Mouse (Mus musculus): ENCODE results near the gene Onecut1. TPM values are rescaled to one million over a fixed set of nuclear protein-coding genes. Genes with fewer than 3 reads are reported as not detected.
A peak's percentile ranks its signal among the peaks of the same experiment; 100 is the strongest.

The Onecut1 gene
- total and polyA plus RNA-seq, 3 experiments = not detected

DNA sequence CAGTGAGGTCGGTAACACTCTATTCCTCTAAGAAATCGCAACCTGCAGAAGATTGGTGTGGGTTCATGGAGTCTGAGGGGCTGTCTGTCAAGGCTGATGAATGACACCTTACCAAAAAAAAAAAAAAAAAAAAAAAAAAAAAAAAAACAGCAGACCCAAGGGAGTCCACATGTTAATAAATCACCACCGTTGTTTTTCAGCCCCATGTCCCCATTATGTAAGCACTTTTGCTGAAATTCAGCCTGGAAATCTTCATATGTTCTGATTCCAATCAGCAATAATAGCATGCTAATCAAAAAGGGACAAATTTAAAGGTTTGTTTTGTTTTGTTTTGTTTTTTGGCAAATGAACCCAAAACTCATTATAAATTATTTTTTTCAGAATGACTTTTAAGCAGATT lies 53.9 kb downstream of the Onecut1 start:
- Histone ChIP-seq H3K4me3 (replicated peaks in 1 of 3; ENCODE audit: low read depth in 2 of 3, low read length in 2 of 3, poor library complexity in 1 of 3) (no peak overlapping the region), H3K9ac (ENCODE audit: insufficient read depth, low read depth) (no peak overlapping the region), H3K9me3 (replicated peaks; ENCODE audit: low read length) (peaks cover 9% of the 10 kb centered on the region), H3K4me1 (ENCODE audit: control insufficient read depth in 1 of 2, insufficient read depth in 2 of 2) (peaks cover 4 to 5% of the 10 kb centered on the region in 2 experiments; a peak in 3 of 4 replicates), H3K79me2 (replicated peaks; ENCODE audit: control insufficient read depth, extremely low read depth, insufficient read depth, poor library complexity, severe bottlenecking) (no peaks in the 10 kb centered on the region), H3K27me3 (replicated peaks) (no peaks in the 10 kb centered on the region), H3K36me3 (replicated peaks in 1 of 2; ENCODE audit: control insufficient read depth in 1 of 2, insufficient read depth in 1 of 2, low read length in 1 of 2) (no peaks in the 10 kb centered on the region), H3K27ac (ENCODE audit: insufficient read depth, low read depth) (no peak overlapping the region), H3K4me2 (ENCODE audit: insufficient read depth, low read depth, poor library complexity, severe bottlenecking) (no peak overlapping the region)
- dilution Hi-C loops (cut with MboI; ENCODE audit: extremely low pct_ligation_motif_present, extremely low pct_unique_long_range_greater_than_20kb, low sequenced_read_pairs) (no loop called here), in situ Hi-C loops (cut with MboI; ENCODE audit: low pct_ligation_motif_present, low pct_unique_long_range_greater_than_20kb, low sequenced_read_pairs) (no loop called here)
- DNase-seq (ENCODE audit: extremely low read depth) = no peak
- TF ChIP-seq JUND (conservative IDR thresholded peaks at IDR 0.05; ENCODE audit: low read depth, low read length) = no peak
- no peak for TF ChIP-seq HCFC1 (IDR thresholded peaks at IDR 0.05; ENCODE audit: low read depth, low read length)
- TF ChIP-seq JUN (IDR thresholded peaks at IDR 0.05; ENCODE audit: insufficient read depth, low read depth, low read length) = no peak
- TF ChIP-seq GABPA (IDR thresholded peaks at IDR 0.05; ENCODE audit: insufficient replicate concordance, low read depth, low read length) = no peak
- TF ChIP-seq ZNF384 (IDR thresholded peaks at IDR 0.05; ENCODE audit: low read depth, low read length) = peak; percentile 57
- TF ChIP-seq IRF4 (IDR thresholded peaks at IDR 0.05; ENCODE audit: low read depth, low read length) = no peak
- no peak for TF ChIP-seq USF2 (conservative IDR thresholded peaks at IDR 0.05; ENCODE audit: low read depth, low read length)
- TF ChIP-seq CHD2 (IDR thresholded peaks at IDR 0.05; ENCODE audit: low read length) = no peak

- no peak overlapping the region for H3K27ac ChIP-seq (ENCODE audit: insufficient read depth, low read depth)
- H3K27me3 ChIP-seq (replicated peaks) = no peaks in the 10 kb centered on the region
- H3K9me3 ChIP-seq (replicated peaks; ENCODE audit: low read length) = peaks cover 9% of the 10 kb centered on the region
- H3K4me1 ChIP-seq (ENCODE audit: control insufficient read depth in 1 of 2, insufficient read depth in 2 of 2) = peaks cover 4 to 11% of the 10 kb centered on the region in 2 experiments
- dilution Hi-C loops (cut with MboI; ENCODE audit: extremely low pct_ligation_motif_present, extremely low pct_unique_long_range_greater_than_20kb, low sequenced_read_pairs) (no loop called here), in situ Hi-C loops (cut with MboI; ENCODE audit: low pct_ligation_motif_present, low pct_unique_long_range_greater_than_20kb, low sequenced_read_pairs) (no loop called here)
- peak; percentile 28 for DNase-seq (ENCODE audit: extremely low read depth)
- no peak overlapping the region for H3K9ac ChIP-seq (ENCODE audit: insufficient read depth, low read depth)
- no peaks in the 10 kb centered on the region for H3K79me2 ChIP-seq (replicated peaks; ENCODE audit: control insufficient read depth, extremely low read depth, insufficient read depth, poor library complexity, severe bottlenecking)
- no peaks in the 10 kb centered on the region for H3K36me3 ChIP-seq (replicated peaks in 1 of 2; ENCODE audit: control insufficient read depth in 1 of 2, insufficient read depth in 1 of 2, low read length in 1 of 2)
- H3K4me2 ChIP-seq (ENCODE audit: insufficient read depth, low read depth, poor library complexity, severe bottlenecking) = no peak overlapping the region
- no peak overlapping the region for H3K4me3 ChIP-seq (replicated peaks in 1 of 3; ENCODE audit: low read depth in 2 of 3, low read length in 2 of 3, poor library complexity in 1 of 3)
- TF ChIP-seq SIN3A (IDR thresholded peaks at IDR 0.05; ENCODE audit: low read length) = 0 out of 2 replicates have a peak, but pooled peaks have one; percentile 23
- no peak for TF ChIP-seq MEF2A (IDR thresholded peaks at IDR 0.05; ENCODE audit: borderline replicate concordance, low read depth, low read length)
- TF ChIP-seq BHLHE40 (IDR thresholded peaks at IDR 0.05; ENCODE audit: low read depth, low read length) = peak; percentile 33; the same call in 1 of the 2 replicates
- peak; percentile 53; the same call in 1 of the 2 replicates for TF ChIP-seq TCF12 (IDR thresholded peaks at IDR 0.05; ENCODE audit: low read depth, low read length)
- peak; percentile 49 for TF ChIP-seq EP300 (IDR thresholded peaks at IDR 0.05; ENCODE audit: low read length)
These were observed 58.7 kb downstream of the Onecut1 start for GRCm38 (mm10) chr9:74920450-74920849.

DNA sequence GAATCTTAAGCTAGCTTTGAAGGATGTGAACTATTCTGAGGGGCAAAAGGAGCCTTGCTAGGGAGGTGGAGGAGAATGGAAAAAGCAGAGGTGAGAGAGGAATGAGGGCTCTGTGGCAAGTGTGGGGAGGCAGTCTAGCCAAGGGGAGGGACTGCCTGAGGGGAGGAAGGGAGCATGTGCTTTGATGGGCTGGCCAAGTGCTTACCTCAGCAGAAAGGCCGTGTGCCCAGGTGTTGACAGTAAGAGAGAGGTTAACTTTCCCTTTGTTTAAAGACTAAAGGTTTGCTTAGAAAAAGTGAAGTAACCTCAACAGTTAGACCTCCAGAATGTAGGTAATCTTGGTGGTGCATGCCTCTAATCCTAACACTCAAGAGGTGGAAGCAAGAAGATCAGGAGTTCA lies 59.7 kb downstream of the Onecut1 start:
- dilution Hi-C loops (cut with MboI; ENCODE audit: extremely low pct_ligation_motif_present, extremely low pct_unique_long_range_greater_than_20kb, low sequenced_read_pairs) (no loop called here), in situ Hi-C loops (cut with MboI; ENCODE audit: low pct_ligation_motif_present, low pct_unique_long_range_greater_than_20kb, low sequenced_read_pairs) (no loop called here)
- Histone ChIP-seq H3K36me3 (replicated peaks in 1 of 2; ENCODE audit: control insufficient read depth in 1 of 2, insufficient read depth in 1 of 2, low read length in 1 of 2) (no peaks in the 10 kb centered on the region), H3K9ac (ENCODE audit: insufficient read depth, low read depth) (no peak overlapping the region), H3K27me3 (replicated peaks) (no peaks in the 10 kb centered on the region), H3K27ac (ENCODE audit: insufficient read depth, low read depth) (no peak overlapping the region), H3K9me3 (replicated peaks; ENCODE audit: low read length) (peaks cover 9% of the 10 kb centered on the region), H3K4me3 (replicated peaks in 1 of 3; ENCODE audit: low read depth in 2 of 3, low read length in 2 of 3, poor library complexity in 1 of 3) (no peak overlapping the region), H3K4me2 (ENCODE audit: insufficient read depth, low read depth, poor library complexity, severe bottlenecking) (no peak overlapping the region), H3K79me2 (replicated peaks; ENCODE audit: control insufficient read depth, extremely low read depth, insufficient read depth, poor library complexity, severe bottlenecking) (no peaks in the 10 kb centered on the region), H3K4me1 (ENCODE audit: control insufficient read depth in 1 of 2, insufficient read depth in 2 of 2) (peaks cover 4 to 11% of the 10 kb centered on the region in 2 experiments)
- TF ChIP-seq NELFE (IDR thresholded peaks at IDR 0.05; ENCODE audit: low read depth, low read length) (no peak), MAFK (IDR thresholded peaks at IDR 0.05; ENCODE audit: insufficient replicate concordance, low read length) (peak; percentile 87), MYC (IDR thresholded peaks at IDR 0.05; ENCODE audit: low read depth, low read length) (0 out of 2 replicates have a peak, but pooled peaks have one; percentile 32), MXI1 (IDR thresholded peaks at IDR 0.05; ENCODE audit: low read depth, low read length) (no peak), ZKSCAN1 (IDR thresholded peaks at IDR 0.05; ENCODE audit: borderline replicate concordance, low read depth, low read length) (no peak), USF2 (conservative IDR thresholded peaks at IDR 0.05; ENCODE audit: low read depth, low read length) (no peak)
- no peak for DNase-seq (ENCODE audit: extremely low read depth)
